ENCODE assay signal across 8 mouse cellular contexts in the genomic region with DNA sequence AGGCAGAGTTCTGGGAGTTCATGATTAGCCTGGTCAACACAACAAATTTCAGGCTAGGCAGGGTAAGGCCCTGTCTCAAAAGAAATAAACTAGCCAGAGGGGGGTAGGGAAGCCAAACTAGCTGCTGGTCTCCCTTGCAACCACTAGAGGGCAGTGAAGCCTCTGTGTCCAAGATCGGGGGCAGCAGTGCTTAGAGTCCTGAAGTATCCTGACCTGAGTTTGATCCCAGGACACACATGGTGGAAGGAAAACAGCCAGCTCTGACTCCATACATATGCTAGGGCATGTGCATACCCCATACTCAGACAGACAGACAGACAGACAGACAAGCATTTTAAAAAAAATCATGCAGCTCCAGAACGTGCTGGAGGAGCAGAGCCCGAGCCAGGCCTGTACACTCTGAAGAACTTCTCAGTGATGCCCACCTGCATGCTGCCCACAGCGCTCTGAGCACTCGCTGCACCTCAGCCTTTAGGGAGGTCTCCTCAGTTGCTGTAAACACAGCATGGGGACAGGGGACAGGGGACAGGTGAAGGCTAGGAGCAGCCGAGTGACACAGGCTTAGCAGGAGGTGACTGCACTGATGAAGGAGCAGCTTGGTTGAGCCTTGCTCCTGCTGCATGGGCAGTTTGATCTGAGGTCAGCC. TPM values are rescaled to one million over a fixed set of nuclear protein-coding genes. Genes with fewer than 3 reads are reported as not detected.
DNase-seq lines count a peak whose midpoint lies in the region; ATAC-seq lines count a peak whose summit lies in the region.

No protein-coding gene starts in this region.

- H3K9me3 ChIP-seq in heart, embryonic 11.5 days (replicated peaks; ENCODE audit: control insufficient read depth, low read length): no peaks in the 10 kb centered on the region
- no peaks in the 10 kb centered on the region for H3K9me3 ChIP-seq in kidney, embryonic 15.5 days (replicated peaks)

- H3K4me3 ChIP-seq in heart, embryonic 11.5 days (ENCODE audit: low read depth, low read length): no peak overlapping the region
- no peak overlapping the region for H3K4me3 ChIP-seq in kidney, embryonic 15.5 days (replicated peaks)

- 0 out of 2 replicates have a peak, but pooled peaks cover 2% of the 10 kb centered on the region for H3K36me3 ChIP-seq in heart, embryonic 11.5 days (ENCODE audit: control insufficient read depth, insufficient read depth, low read length)
- peaks cover 22% of the 10 kb centered on the region for H3K36me3 ChIP-seq in kidney, embryonic 15.5 days
- peaks cover 12% of the 10 kb centered on the region; the same call in 1 of the 2 replicates for H3K36me3 ChIP-seq in splenic B cell, adult 2 months (ENCODE audit: control insufficient read depth, insufficient read depth, low read length, poor library complexity, severe bottlenecking)

- WGBS in heart, embryonic 11.5 days (ENCODE audit: insufficient replicate concordance): 67% methylated on average over 6 of the region's 6 CpGs
- 74% methylated on average over 6 of the region's 6 CpGs for WGBS in kidney, embryonic 15.5 days

- no peaks in the 10 kb centered on the region for H3K27me3 ChIP-seq in heart, embryonic 11.5 days (ENCODE audit: control insufficient read depth, insufficient read depth, low read length)
- no peaks in the 10 kb centered on the region for H3K27me3 ChIP-seq in kidney, embryonic 15.5 days
- no peaks in the 10 kb centered on the region for H3K27me3 ChIP-seq in splenic B cell, adult 2 months (ENCODE audit: control insufficient read depth, insufficient read depth, low read length, poor library complexity, severe bottlenecking)

- peak; percentile 14; the same call in 1 of the 2 replicates for ATAC-seq in heart, embryonic 11.5 days (replicated peaks; ENCODE audit: insufficient number of reproducible peaks, low FRiP score, low TSS enrichment)
- peak; percentile 22; the same call in 1 of the 2 replicates for ATAC-seq in kidney, embryonic 15.5 days (replicated peaks; ENCODE audit: low FRiP score)

- H3K27ac ChIP-seq in heart, embryonic 11.5 days (ENCODE audit: low read depth, low read length): no peak overlapping the region
- no peak overlapping the region for H3K27ac ChIP-seq in kidney, embryonic 15.5 days

- no peak overlapping the region for H3K9ac ChIP-seq in heart, embryonic 11.5 days (ENCODE audit: low read depth, low read length)
- no peak overlapping the region for H3K9ac ChIP-seq in kidney, embryonic 15.5 days

- DNase-seq in gastrocnemius, adult 18-20 months (ENCODE audit: low spot score): peak; percentile 42
- DNase-seq in gastrocnemius, postnatal 25 days: no peak
- peak; percentile 71 for DNase-seq in MN1 (ENCODE audit: low spot score)
- DNase-seq in cerebellum, postnatal 14 days: peak; percentile 64 to 65
- DNase-seq in lung, postnatal 25 days (ENCODE audit: low spot score): peak; percentile 44
- peak; percentile 75 for DNase-seq in splenic B cell, adult 2 months (ENCODE audit: low read depth, low spot score)

- peaks cover 3% of the 10 kb centered on the region; the same call in 1 of the 2 replicates for H3K4me1 ChIP-seq in heart, embryonic 11.5 days (ENCODE audit: control insufficient read depth, insufficient read depth, low read length)
- H3K4me1 ChIP-seq in kidney, embryonic 15.5 days: no peaks in the 10 kb centered on the region

- no peak overlapping the region for H3K4me2 ChIP-seq in heart, embryonic 11.5 days
- H3K4me2 ChIP-seq in kidney, embryonic 15.5 days: no peak overlapping the region

RNA-seq across cellular contexts. Expression of gene Bid, which starts 18.3 kb away (rescaled TPM):
- under 1 TPM; 0.39 to 0.78 TPM for total RNA-seq in gastrocnemius, adult 18-20 months (2021)
- under 1 TPM; 0.48 to 0.87 TPM for total RNA-seq in gastrocnemius, postnatal 25 days (2021)
- 10.2 and 12.2 TPM in 2 replicates for polyA plus RNA-seq in heart, embryonic 11.5 days (2014; fragmentation: Nextera tagmentation; extraction: Ambion mirVana)
- 22.2 and 23.8 TPM in 2 replicates for polyA plus RNA-seq in kidney, embryonic 15.5 days (2015; fragmentation: Nextera tagmentation; extraction: Ambion mirVana)
